In the genomic region with DNA sequence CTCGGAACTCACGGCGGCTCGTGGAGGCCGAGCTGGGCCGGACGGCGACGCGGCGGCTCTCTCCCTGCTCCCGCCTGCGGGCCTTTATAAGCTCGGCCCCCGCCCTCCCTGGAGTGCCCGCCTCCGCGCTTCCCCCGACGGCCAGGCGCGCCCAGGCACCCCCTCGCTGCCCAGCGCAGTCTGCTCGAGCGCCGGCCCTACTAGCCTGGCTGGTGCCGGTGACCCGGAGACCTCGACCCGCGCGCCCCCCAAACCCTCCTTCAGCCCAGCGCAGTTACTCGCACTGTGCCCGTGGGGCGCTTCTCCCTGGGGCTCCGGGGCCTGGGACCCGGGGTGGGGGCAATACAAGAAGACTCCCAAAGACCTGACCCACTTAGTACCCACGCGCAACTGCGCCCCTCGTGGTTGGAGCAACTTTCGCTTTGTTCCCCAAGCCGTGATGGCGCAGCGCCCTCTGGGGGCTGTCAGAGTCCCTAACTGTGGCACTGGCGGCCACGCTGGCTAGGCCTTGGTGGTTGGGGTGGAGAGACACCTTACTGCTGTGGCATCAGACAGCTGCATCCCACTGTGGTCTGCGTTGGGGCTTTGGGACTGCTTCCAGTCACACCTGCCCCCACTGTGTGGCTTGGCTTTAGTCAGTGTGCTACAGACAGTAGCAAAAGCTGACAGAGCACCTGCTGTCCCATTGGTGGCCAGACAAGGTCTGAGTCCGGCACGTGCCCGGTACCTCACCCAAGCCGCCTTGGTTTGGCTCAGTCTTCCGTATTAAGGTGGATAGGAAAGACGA, we compare ENCODE assay signal across 8 mouse cellular contexts. TPM values are rescaled to one million over a fixed set of nuclear protein-coding genes. Genes with fewer than 3 reads are reported as not detected.
A peak's percentile ranks its signal among the peaks of the same experiment; 100 is the strongest.
DNase-seq lines count a peak whose midpoint lies in the region; ATAC-seq and TF ChIP-seq lines count a peak whose summit lies in the region.

Piezo1 (minus strand) TSS at position 65 of the 787 bp plus-strand sequence.

- DNase-seq in ES-CJ7 (ENCODE audit: low read depth, low spot score): peak; percentile 95
- DNase-seq in cerebellum, adult 18-20 months: peak; percentile 43 to 63
- DNase-seq in forebrain, postnatal 0 days: peak; percentile 71
- DNase-seq in heart, postnatal 4 days: peak; percentile 96
- peak; percentile 64 to 82 for DNase-seq in layer of hippocampus, adult 2 months (ENCODE audit: low spot score in 2 of 2)
- DNase-seq in ovary, adult 18-20 months (ENCODE audit: low spot score): peak; percentile 75
- DNase-seq in thymus, postnatal 10 days (ENCODE audit: low spot score in 2 of 2): peak; percentile 90 to 98

- no peaks in the 10 kb centered on the region for H3K36me3 ChIP-seq in forebrain, postnatal 0 days (ENCODE audit: insufficient read depth)
- no peaks in the 10 kb centered on the region for H3K36me3 ChIP-seq in lung, embryonic 16.5 days (ENCODE audit: control insufficient read depth, insufficient read depth, low read length)

- peak within 1 kb of the TSS; percentile 88 for H3K4me2 ChIP-seq in forebrain, postnatal 0 days (ENCODE audit: low read depth)
- H3K4me2 ChIP-seq in lung, embryonic 16.5 days (ENCODE audit: low read depth, low read length): peak within 1 kb of the TSS; percentile 81

- peak; percentile 93 for TF ChIP-seq CTCF in forebrain, postnatal 0 days (IDR thresholded peaks at IDR 0.05; ENCODE audit: low read depth)
- TF ChIP-seq CTCF in layer of hippocampus, adult 2 months (conservative IDR thresholded peaks at IDR 0.05): peak; percentile 99

- WGBS in forebrain, postnatal 0 days: 12% methylated on average over 56 of the region's 56 CpGs
- WGBS in lung, embryonic 16.5 days: 9% methylated on average over 51 of the region's 56 CpGs

- no peaks in the 10 kb centered on the region for H3K4me1 ChIP-seq in forebrain, postnatal 0 days (ENCODE audit: insufficient read depth)
- peaks cover 40% of the 10 kb centered on the region for H3K4me1 ChIP-seq in lung, embryonic 16.5 days (replicated peaks; ENCODE audit: control insufficient read depth, insufficient read depth, low read length)

- H3K27me3 ChIP-seq in forebrain, postnatal 0 days (ENCODE audit: insufficient read depth, low read length): peaks cover 15% of the 10 kb centered on the region
- no peaks in the 10 kb centered on the region for H3K27me3 ChIP-seq in lung, embryonic 16.5 days (ENCODE audit: control insufficient read depth, insufficient read depth, low read depth, low read length)

- ATAC-seq in forebrain, postnatal 0 days: peak; percentile 55
- ATAC-seq in lung, embryonic 16.5 days (ENCODE audit: low read depth): peak; percentile 92

- peak within 1 kb of the TSS; percentile 54 for H3K4me3 ChIP-seq in forebrain, postnatal 0 days (ENCODE audit: low read depth, low read length)
- H3K4me3 ChIP-seq in layer of hippocampus, adult 2 months: peak within 1 kb of the TSS; percentile 46
- H3K4me3 ChIP-seq in lung, embryonic 16.5 days (ENCODE audit: low read length): peak within 1 kb of the TSS; percentile 81

- peak within 1 kb of the TSS; percentile 56 for H3K9ac ChIP-seq in forebrain, postnatal 0 days
- H3K9ac ChIP-seq in lung, embryonic 16.5 days (ENCODE audit: low read length): peak within 1 kb of the TSS; percentile 97

- H3K9me3 ChIP-seq in forebrain, postnatal 0 days (ENCODE audit: low read length): no peaks in the 10 kb centered on the region
- no peaks in the 10 kb centered on the region for H3K9me3 ChIP-seq in lung, embryonic 16.5 days (ENCODE audit: control insufficient read depth, low read length)

- peak within 1 kb of the TSS; percentile 15; the same call in 1 of the 2 replicates for H3K27ac ChIP-seq in forebrain, postnatal 0 days (ENCODE audit: low read depth, low read length)
- H3K27ac ChIP-seq in layer of hippocampus, adult 2 months: peak within 1 kb of the TSS; percentile 68; the same call in 1 of the 2 replicates
- H3K27ac ChIP-seq in lung, embryonic 16.5 days (ENCODE audit: low read length): peak within 1 kb of the TSS; percentile 89

RNA-seq across cellular contexts. Expression of gene Piezo1, which starts in this region (rescaled TPM):
- 11.6 and 15.1 TPM in 2 replicates for total RNA-seq in forebrain, postnatal 0 days (2014; rRNA removed)
- polyA plus RNA-seq in forebrain, postnatal 0 days (2015; fragmentation: Nextera tagmentation; extraction: Ambion mirVana): 1.2 and 1.4 TPM in 2 replicates
- total RNA-seq in heart, postnatal 4 days (2021): 10 to 100 TPM; 53.7 to 55.4 TPM
- 1 to 10 TPM; 3.1 to 5.5 TPM for total RNA-seq in layer of hippocampus, adult 2 months (2021)
- polyA plus RNA-seq in lung, embryonic 16.5 days (2015; fragmentation: Nextera tagmentation; extraction: Ambion mirVana): 23.3 and 30.0 TPM in 2 replicates

Comparison
In these comparisons a context has a peak if more than half of its experiments do, and no peak if none do; other contexts are left out.
1. Peak in every context shown above with its lines: DNase-seq, ATAC-seq, H3K4me3 ChIP-seq and H3K27ac ChIP-seq.
2. RNA of gene Piezo1 (polyA plus RNA-seq): 23.3 to 30.0 TPM in lung, embryonic 16.5 days; 1.2 to 1.4 TPM in forebrain, postnatal 0 days; every median in the first group is over 10 times any median in the second.
3. H3K27ac ChIP-seq: peak in every context shown above with its lines; median percentile 89 in lung, embryonic 16.5 days; 68 in layer of hippocampus, adult 2 months; 15 in forebrain, postnatal 0 days.